Mouse (Mus musculus) leukemia stem cell, adult 10-12 weeks (primary cell): Measurements from ENCODE around the gene Adat3. TPM values are rescaled to one million over a fixed set of nuclear protein-coding genes. Genes with fewer than 3 reads are reported as not detected.

ENCODE experiments used
- polyA plus RNA-seq: library from polyadenylated mRNA; stranded (reverse); fragments of >175 nt; gene quantifications from 2 replicates; pipeline ENCODE4 v1.2.3, GENCODE M21; 2012; ENCODE audit warnings: low replicate concordance

Gene Adat3
- 31.5 and 42.1 TPM in 2 replicates for polyA plus RNA-seq

DNA sequence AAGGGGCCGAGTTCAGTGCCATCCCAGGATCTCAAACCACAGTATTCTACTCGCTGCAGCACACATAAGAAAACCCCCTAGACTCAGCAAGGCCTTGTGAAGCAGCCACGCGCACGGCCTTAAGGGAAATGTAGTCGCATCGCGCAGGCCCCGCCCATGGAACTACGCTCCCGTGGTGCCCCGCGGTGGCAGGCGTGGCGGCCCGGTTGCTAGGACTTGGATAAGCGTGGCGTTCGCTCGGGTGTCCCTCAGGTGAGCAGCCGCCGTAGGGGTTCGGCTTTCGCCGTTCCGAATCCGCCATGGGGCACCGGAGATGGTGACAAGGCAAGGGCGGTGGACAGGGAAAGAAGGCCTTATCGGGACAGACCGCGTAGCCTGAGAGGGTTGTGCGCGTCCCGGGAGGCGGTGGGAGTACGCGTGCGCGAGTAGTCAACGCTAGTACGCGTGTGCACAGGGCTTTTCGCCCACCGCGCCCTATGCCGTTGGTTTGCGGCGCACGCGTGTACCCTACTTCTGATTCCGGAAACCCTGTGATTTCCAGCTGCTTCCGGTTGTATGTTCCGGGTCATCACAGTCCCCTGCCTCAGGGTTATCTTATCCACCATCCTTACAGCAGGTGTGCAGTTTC lies at the start of gene Adat3, which contains the start of gene Scamp4:
TSS of gene Adat3 (plus strand) at position 183 of the 628 bp plus-strand sequence.
TSS of gene Scamp4 (plus strand) at position 175 of the 628 bp plus-strand sequence.

DNA sequence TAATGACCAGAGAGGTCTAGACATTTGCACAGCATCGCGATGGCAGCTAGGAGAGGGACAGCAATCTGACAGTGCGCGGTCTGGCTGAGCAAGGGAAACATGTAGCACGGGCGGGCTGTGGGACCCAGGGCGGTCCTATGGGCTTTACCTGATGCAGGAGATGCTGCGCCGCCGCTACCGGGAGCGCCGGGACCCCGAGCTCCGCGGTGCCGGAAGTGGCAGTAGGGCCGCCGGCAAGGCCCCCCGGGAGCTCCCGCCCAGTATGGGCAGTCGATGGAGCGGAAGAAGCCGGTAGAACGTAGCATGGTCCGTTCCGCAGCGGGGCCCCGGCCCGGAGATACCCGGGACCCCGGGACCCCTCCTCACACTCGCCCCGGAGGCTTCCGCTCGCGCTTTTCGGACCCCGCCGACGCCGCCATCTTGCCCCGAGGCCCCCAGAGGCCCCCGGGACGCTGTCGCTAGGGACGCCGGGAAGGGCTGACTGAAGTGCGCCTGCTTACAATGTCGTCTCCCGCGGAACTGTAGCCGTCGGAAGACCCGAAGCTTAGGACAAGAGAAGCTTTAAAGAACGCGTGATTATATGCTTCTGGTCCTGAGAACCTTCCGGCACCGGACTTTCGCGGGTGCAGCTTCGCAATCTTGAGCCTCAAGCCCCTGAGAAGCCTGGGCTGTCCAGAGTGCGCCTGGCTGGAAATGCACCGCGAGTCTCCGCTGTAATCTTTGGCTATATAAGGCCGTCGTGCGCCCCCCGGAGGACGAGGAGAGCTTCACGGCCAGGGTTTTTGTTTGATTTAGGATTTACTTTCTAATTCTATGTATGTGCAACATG lies 41.4 kb upstream of the Adat3 start, which contains the start of gene Rexo1:
TSS of gene Rexo1 (minus strand) at position 445 of the 829 bp plus-strand sequence.

DNA sequence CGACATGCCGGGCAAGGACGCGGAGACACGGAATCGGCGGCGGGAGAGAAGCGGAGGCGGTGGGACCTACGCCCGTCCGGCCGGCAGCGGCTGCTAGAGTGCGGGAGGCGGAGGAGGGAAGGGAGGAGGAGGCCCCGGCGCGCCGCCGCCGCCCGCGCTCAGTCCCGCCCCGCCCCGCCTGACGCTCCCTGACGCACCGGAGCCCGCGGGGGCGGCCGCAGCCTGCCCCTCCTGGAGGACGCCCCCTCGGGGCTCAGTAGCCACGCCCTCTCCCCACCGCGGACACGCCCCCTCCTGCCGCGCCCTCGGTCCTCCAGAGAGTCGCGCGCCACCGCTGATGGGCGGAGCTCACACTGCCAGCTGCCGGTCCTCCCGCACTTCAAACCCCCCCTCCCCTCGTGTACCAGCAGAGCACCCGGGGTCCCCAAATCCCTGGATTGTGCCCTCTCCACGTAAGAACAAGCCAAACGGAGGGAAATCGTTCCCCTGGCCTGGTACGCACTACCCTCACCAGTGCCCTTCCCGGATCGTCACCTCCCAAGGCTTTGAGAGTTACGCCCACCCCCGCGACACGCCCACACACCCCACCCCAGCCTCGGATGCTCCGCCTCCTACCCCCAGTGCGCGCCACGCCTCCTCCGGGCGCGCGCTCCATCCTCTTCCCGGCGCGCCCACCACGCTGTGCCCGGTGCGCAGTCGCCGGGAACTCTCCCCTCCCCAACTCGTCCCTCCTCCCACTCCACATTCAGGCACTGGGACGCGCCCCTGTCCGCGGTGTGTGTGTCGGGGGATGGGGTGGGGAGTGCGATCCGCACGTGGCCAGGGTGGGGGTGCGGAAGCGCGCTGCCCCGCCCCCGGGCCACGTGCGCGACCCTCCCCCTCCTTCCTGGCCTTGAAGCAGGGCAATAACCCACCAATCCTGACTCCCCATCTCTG lies 25.2 kb upstream of the Adat3 start, which contains the start of gene Klf16:
TSS of gene Klf16 (minus strand) at position 127 of the 936 bp plus-strand sequence.

DNA sequence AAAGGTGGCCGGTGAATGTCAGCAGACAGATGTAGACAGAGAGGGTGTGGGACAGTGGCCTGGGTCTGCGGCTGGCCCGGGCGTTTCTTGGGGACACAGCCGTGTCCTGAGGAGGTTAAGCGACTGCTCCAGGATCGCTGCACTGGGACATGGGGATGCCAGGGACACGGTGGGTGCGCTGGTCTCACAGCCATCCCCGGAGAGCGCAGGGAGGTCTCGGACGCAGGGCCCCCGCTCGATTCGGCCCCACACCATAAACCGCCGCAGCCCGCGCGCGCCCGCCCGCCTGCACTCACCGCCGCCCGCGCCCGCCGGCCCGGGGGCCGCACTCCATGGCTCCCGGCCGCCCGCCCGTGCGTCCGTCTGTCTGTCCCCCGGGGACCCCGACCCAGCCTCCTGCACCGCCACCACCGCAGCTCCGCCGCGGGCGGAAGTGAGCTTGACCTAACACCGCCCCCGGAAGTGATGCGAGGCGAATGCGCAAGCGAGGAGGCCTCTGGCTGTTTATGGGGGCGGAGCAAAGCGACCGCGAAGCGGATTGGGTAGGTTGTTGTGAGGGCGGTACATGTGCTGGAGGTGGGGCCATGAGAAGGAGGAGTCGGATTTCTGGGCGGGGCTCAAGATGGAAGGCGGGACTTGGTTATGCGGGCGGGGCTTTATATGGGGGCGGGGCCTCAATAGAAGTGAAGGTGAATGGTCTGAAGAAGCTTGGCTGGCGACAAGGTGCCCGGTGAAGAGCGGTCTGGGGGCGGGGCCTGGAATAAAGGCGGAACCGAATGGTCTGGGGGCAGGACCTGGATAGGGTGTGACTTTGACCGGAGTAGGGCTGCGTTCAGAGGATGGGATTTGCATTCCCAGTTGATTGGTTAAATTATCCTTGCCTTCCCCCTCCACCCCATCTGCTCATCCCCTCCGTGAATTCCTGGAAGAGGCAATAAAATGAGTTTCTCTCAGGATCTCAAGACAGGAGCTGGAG lies 12.5 kb upstream of the Adat3 start, which contains the start of gene Abhd17a:
TSS of gene Abhd17a (minus strand) at position 463 of the 976 bp plus-strand sequence.

DNA sequence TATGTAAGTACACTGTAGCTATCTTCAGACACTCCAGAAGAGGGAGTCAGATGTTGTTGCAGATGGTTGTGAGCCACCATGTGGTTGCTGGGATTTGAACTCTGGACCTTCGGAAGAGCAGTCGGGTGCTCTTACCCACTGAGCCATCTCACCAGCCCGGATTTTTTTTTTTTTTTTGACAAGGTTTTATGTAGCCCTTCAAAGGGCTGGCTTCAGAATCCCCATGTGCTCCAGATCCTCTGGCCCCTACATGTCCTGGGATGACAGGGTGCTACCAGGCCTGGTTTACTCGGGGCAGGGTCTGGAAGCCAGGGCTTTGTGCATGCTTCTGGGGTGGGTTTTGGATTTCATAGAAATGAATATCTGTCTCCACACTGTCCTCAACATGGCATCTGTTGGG lies 3.0 kb downstream of the Adat3 start, which contains the start of gene Gm49322:
TSS of gene Gm49322 (plus strand) at position 301 of the 400 bp plus-strand sequence.

DNA sequence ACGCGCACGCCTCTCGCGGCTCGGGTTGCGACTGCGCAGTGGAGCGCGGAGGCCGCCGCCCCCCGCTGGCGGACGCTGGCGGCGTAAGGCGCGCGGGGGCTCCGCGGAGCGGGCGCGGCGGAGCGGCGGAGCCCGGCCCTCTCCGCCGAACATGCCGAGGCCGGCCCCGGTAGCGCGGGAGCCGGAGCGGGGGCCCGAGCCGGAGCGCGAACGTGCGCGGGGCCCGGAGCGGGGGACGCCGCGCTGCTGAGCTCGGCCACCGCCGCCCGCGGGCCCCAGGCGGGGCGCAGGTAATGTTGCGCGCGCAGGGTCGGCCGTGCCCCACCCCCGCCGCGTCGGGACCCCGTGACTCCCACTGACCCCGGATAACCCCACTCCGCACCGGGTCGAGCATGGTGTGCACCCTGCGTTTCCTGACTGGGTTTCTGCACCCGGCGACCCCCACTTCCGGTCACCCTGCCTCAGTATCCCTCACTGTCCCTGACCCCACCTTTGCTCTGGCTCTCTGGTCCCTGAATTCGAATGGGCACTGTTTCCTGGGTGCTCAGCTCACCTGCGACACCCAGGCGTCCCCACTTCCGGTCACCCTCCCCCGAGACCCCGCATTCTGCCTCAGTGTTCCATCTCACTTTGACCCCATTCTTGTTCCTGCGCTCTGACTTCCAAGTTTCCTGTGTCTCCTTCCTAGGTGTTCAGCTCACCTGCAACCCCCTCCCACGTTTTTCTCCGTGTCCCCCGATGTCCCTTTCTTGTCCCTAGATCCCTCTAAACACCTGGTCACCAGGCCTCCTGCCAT lies 20.2 kb downstream of the Adat3 start, which contains the start of gene Csnk1g2:
TSS of gene Csnk1g2 (plus strand) at position 178 of the 796 bp plus-strand sequence.

DNA sequence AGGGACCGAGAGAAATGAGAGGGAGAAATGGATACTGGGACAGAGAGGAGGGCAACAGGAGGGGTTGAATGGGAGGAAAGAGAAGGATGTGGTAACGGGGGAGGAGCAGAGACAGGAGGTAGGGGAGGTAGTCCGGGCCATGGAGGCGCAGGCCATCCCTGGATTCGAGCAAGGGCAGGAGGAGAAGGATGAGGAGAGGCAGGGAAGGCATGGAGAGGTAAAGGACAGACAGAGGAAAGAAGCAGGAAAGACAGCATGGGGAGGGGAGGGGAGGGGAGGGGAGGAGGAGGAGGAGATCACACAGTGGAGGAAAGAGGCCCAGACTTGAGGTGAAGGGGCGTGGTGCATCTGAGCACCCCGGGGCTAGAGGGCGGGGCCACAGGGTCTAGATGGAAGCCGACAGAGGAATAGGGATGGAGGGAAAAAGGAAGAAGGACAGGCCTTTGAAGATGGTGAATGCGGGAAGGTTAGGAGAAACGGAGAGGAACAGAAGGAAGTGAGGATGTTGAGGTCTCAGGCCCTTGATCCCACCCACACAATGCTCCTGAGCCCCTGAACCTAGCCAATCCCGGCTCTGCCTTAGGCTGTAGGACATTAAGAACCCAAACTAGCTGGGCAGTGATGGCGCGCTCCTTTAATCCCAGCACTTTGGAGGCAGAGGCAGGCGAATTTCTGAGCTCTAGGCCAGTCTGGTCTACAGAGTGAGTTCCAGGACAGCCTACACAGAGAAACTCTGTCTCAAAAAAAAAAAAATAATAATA lies 54.4 kb downstream of the Adat3 start, which contains the start of gene Btbd2:
TSS of gene Btbd2 (minus strand) at position 209 of the 761 bp plus-strand sequence.

Other genes starting within 250 kb of the Adat3 start
- not detected in 2 replicates for gene Plk5, start 246.4 kb upstream of the Adat3 start, polyA plus RNA-seq
- 45.9 and 68.4 TPM in 2 replicates for gene Mex3d, start 215.2 kb upstream of the Adat3 start, polyA plus RNA-seq
- gene Mbd3, start 203.3 kb upstream of the Adat3 start, polyA plus RNA-seq: 234 and 272 TPM in 2 replicates
- gene Uqcr11, start 196.1 kb upstream of the Adat3 start, polyA plus RNA-seq: 544 and 1,539 TPM in 2 replicates
- 1,132 and 1,188 TPM in 2 replicates for gene Tcf3, start 169.2 kb upstream of the Adat3 start, polyA plus RNA-seq
- not detected in 2 replicates for gene Onecut3, start 108.0 kb upstream of the Adat3 start, polyA plus RNA-seq
- gene Atp8b3, start 63.8 kb upstream of the Adat3 start, polyA plus RNA-seq: not detected in 2 replicates
- 189 and 285 TPM in 2 replicates for gene Rexo1, start 41.3 kb upstream of the Adat3 start, polyA plus RNA-seq
- gene Klf16, start 25.6 kb upstream of the Adat3 start, polyA plus RNA-seq: 191 and 227 TPM in 2 replicates
- gene Abhd17a, start 12.5 kb upstream of the Adat3 start, polyA plus RNA-seq: 634 and 1,312 TPM in 2 replicates
- gene Scamp4, start within 50 bp of the Adat3 start, polyA plus RNA-seq: 82.3 and 112 TPM in 2 replicates
- 1.0 and 3.8 TPM in 2 replicates for gene Gm49322, start 3.1 kb downstream of the Adat3 start, polyA plus RNA-seq
- 465 and 492 TPM in 2 replicates for gene Csnk1g2, start 20.0 kb downstream of the Adat3 start, polyA plus RNA-seq
- 22.7 and 32.6 TPM in 2 replicates for gene Btbd2, start 54.2 kb downstream of the Adat3 start, polyA plus RNA-seq
- gene Mknk2, start 75.2 kb downstream of the Adat3 start, polyA plus RNA-seq: 655 and 955 TPM in 2 replicates
- gene Mob3a, start 99.1 kb downstream of the Adat3 start, polyA plus RNA-seq: 20.5 and 25.8 TPM in 2 replicates
- 8.8 and 12.5 TPM in 2 replicates for gene Izumo4, start 99.3 kb downstream of the Adat3 start, polyA plus RNA-seq
- 30.9 and 34.8 TPM in 2 replicates for gene Ap3d1, start 139.4 kb downstream of the Adat3 start, polyA plus RNA-seq
- 210 and 242 TPM in 2 replicates for gene Dot1l, start 152.3 kb downstream of the Adat3 start, polyA plus RNA-seq
- gene Sf3a2, start 195.3 kb downstream of the Adat3 start, polyA plus RNA-seq: 1,203 and 1,963 TPM in 2 replicates
- 158 and 168 TPM in 2 replicates for gene Plekhj1, start 195.7 kb downstream of the Adat3 start, polyA plus RNA-seq
- gene Amh, start 202.4 kb downstream of the Adat3 start, polyA plus RNA-seq: 1.6 and 3.6 TPM in 2 replicates
- not detected in 2 replicates for gene Jsrp1, start 210.6 kb downstream of the Adat3 start, polyA plus RNA-seq
- 1,955 and 2,032 TPM in 2 replicates for gene Oaz1, start 223.8 kb downstream of the Adat3 start, polyA plus RNA-seq
- gene Lingo3, start 241.2 kb downstream of the Adat3 start, polyA plus RNA-seq: 0.27 and 0.65 TPM in 2 replicates